In the genomic region with DNA sequence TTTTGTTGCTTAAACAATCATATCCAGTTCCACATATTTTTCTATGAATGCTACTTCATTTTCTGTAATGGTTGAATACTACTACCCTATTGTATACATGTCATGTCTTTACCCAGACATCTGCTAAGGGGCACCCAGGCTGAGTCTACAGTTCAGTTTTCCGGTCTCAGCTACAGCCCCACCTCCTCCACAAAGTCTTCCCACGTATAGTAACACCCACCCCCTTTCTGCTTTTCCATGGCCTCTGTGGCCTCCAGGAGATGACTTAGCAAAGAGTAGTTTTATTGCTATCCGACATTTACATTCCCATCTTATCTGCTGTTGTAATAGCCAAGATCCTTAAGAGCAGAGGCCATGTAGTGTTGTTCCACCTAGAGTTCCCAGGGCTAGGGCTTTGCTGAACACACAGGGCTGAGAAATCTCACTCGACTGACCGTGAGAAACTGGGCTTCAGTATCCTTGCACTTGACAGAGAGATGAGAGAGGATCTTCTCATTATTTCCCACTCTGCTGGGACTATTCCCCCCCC, we compare ENCODE assay signal across 23 mouse cellular contexts.
DNase-seq lines count a peak whose midpoint lies in the region; ATAC-seq and TF ChIP-seq lines count a peak whose summit lies in the region.
"Had no signal": no experiment of that assay in that cellular context is flagged by ENCODE, and none has a peak within 500 bp of the region (broad histone marks: within the 10 kb centered on the region; RNA-seq: fewer than 3 reads in every experiment).

No protein-coding gene starts in this region.

- H3K4me2 ChIP-seq in heart, embryonic 12.5 days: no peak overlapping the region
- no peak overlapping the region for H3K4me2 ChIP-seq in intestine, embryonic 15.5 days (replicated peaks)
- H3K4me2 ChIP-seq in intestine, postnatal 0 days (replicated peaks; ENCODE audit: low read depth): no peak overlapping the region
- H3K4me2 ChIP-seq: embryonic facial prominence, embryonic 12.5 days; forebrain, embryonic 13.5 days; forebrain, embryonic 15.5 days had no signal

- 0 out of 2 replicates have a peak overlapping the region, but pooled peaks have one; percentile 47 for H3K27ac ChIP-seq in heart, embryonic 12.5 days (ENCODE audit: poor library complexity, severe bottlenecking)
- no peak overlapping the region for H3K27ac ChIP-seq in heart, adult 2 months
- H3K27ac ChIP-seq in intestine, embryonic 15.5 days: no peak overlapping the region
- peak overlapping the region; percentile 46 for H3K27ac ChIP-seq in intestine, postnatal 0 days (ENCODE audit: low read depth, low read length)
- H3K27ac ChIP-seq: embryonic facial prominence, embryonic 10.5 days; embryonic facial prominence, embryonic 12.5 days; forebrain, embryonic 13.5 days; forebrain, embryonic 15.5 days had no signal

- DNase-seq in heart, adult 2 months: no peak
- no peak for DNase-seq in right cerebral cortex, adult 18-20 months
- DNase-seq: adrenal gland, adult 8-10 months; adrenal gland, postnatal 14 days; adrenal gland, postnatal 36 days; B cell, adult 2 months; cerebellum, adult 11-12 months; cerebellum, adult 2 months; cerebellum, adult 9-10 months; cerebellum, postnatal 10 days; cerebellum, postnatal 25 days had no signal

- no peaks in the 10 kb centered on the region for H3K79me2 ChIP-seq in heart, adult 2 months (replicated peaks; ENCODE audit: control insufficient read depth, insufficient read depth, low read length)

- H3K4me1 ChIP-seq in heart, embryonic 12.5 days (replicated peaks): peaks cover 5% of the 10 kb centered on the region
- no peaks in the 10 kb centered on the region; the same call in 1 of the 2 replicates for H3K4me1 ChIP-seq in heart, adult 2 months (ENCODE audit: control insufficient read depth, insufficient read depth, low read length)
- H3K4me1 ChIP-seq in intestine, embryonic 15.5 days (replicated peaks): no peaks in the 10 kb centered on the region
- no peaks in the 10 kb centered on the region for H3K4me1 ChIP-seq in intestine, postnatal 0 days (replicated peaks; ENCODE audit: control insufficient read depth, insufficient read depth, low read length)
- H3K4me1 ChIP-seq: embryonic facial prominence, embryonic 12.5 days; forebrain, embryonic 13.5 days; forebrain, embryonic 15.5 days had no signal

- TF ChIP-seq EP300 in heart, adult 2 months (IDR thresholded peaks at IDR 0.05; ENCODE audit: insufficient read depth, low read depth, low read length): no peak

- no peak for ATAC-seq in heart, embryonic 12.5 days (ENCODE audit: insufficient number of reproducible peaks, low FRiP score)
- peak; percentile 93 for ATAC-seq in intestine, embryonic 15.5 days
- ATAC-seq in intestine, postnatal 0 days: peak; percentile 83
- ATAC-seq: activated CD4-positive, CD25-positive, alpha-beta regulatory T cell, adult 4 months; CD4-positive, CD25-positive, alpha-beta regulatory T cell, adult 4 months; forebrain, embryonic 13.5 days; forebrain, embryonic 15.5 days; Patski had no signal

- no peak for TF ChIP-seq CTCF in heart, adult 2 months (IDR thresholded peaks at IDR 0.05)
- no peak for TF ChIP-seq CTCF in intestine, postnatal 0 days (IDR thresholded peaks at IDR 0.05; ENCODE audit: low read depth)

- no peaks in the 10 kb centered on the region for H3K36me3 ChIP-seq in heart, embryonic 12.5 days
- no peaks in the 10 kb centered on the region for H3K36me3 ChIP-seq in heart, adult 2 months (ENCODE audit: control insufficient read depth, insufficient read depth, low read length)
- no peaks in the 10 kb centered on the region for H3K36me3 ChIP-seq in intestine, embryonic 15.5 days
- H3K36me3 ChIP-seq in intestine, postnatal 0 days (ENCODE audit: control insufficient read depth, insufficient read depth): no peaks in the 10 kb centered on the region
- H3K36me3 ChIP-seq: embryonic facial prominence, embryonic 10.5 days; embryonic facial prominence, embryonic 12.5 days; forebrain, embryonic 15.5 days; G1E had no signal

- no peaks in the 10 kb centered on the region for H3K27me3 ChIP-seq in heart, embryonic 12.5 days (replicated peaks)
- no peaks in the 10 kb centered on the region for H3K27me3 ChIP-seq in heart, adult 2 months (ENCODE audit: control insufficient read depth, insufficient read depth, low read length)
- no peaks in the 10 kb centered on the region for H3K27me3 ChIP-seq in intestine, embryonic 15.5 days (replicated peaks)
- H3K27me3 ChIP-seq in intestine, postnatal 0 days (replicated peaks; ENCODE audit: control insufficient read depth, insufficient read depth, low read length): no peaks in the 10 kb centered on the region
- H3K27me3 ChIP-seq: CH12.LX; embryonic facial prominence, embryonic 12.5 days; forebrain, embryonic 13.5 days; forebrain, embryonic 15.5 days had no signal

- H3K9me3 ChIP-seq in heart, embryonic 12.5 days (replicated peaks): no peaks in the 10 kb centered on the region
- H3K9me3 ChIP-seq in intestine, embryonic 15.5 days: no peaks in the 10 kb centered on the region
- H3K9me3 ChIP-seq in intestine, postnatal 0 days (ENCODE audit: control insufficient read depth): no peaks in the 10 kb centered on the region
- H3K9me3 ChIP-seq: embryonic facial prominence, embryonic 10.5 days; embryonic facial prominence, embryonic 12.5 days; forebrain, embryonic 13.5 days; forebrain, embryonic 15.5 days; G1E had no signal

- 43% methylated on average over 5 of the region's 5 CpGs for WGBS in heart, embryonic 12.5 days
- 64% methylated on average over 5 of the region's 5 CpGs for WGBS in heart, adult 2 months
- 62% methylated on average over 5 of the region's 5 CpGs for WGBS in intestine, embryonic 15.5 days
- WGBS in intestine, postnatal 0 days: 58% methylated on average over 5 of the region's 5 CpGs

- intact Hi-C loops in heart, adult 2 months (cut with DNase I): no loop called here

- H3K4me3 ChIP-seq in heart, embryonic 12.5 days: no peak overlapping the region
- no peak overlapping the region for H3K4me3 ChIP-seq in heart, adult 2 months
- no peak overlapping the region for H3K4me3 ChIP-seq in intestine, embryonic 15.5 days (replicated peaks)
- no peak overlapping the region for H3K4me3 ChIP-seq in intestine, postnatal 0 days (ENCODE audit: low read depth, low read length)
- H3K4me3 ChIP-seq: embryonic facial prominence, embryonic 10.5 days; embryonic facial prominence, embryonic 12.5 days; forebrain, embryonic 13.5 days; forebrain, embryonic 15.5 days had no signal

- no peak for TF ChIP-seq POLR2A in heart, adult 2 months (IDR thresholded peaks at IDR 0.05; ENCODE audit: insufficient read depth, low read depth, low read length)

- no peak overlapping the region for H3K9ac ChIP-seq in heart, embryonic 12.5 days
- no peak overlapping the region for H3K9ac ChIP-seq in heart, adult 2 months (ENCODE audit: low read depth, low read length)
- H3K9ac ChIP-seq in intestine, embryonic 15.5 days: no peak overlapping the region
- H3K9ac ChIP-seq in intestine, postnatal 0 days (ENCODE audit: low read depth, low read length): no peak overlapping the region
- H3K9ac ChIP-seq: embryonic facial prominence, embryonic 12.5 days; forebrain, embryonic 13.5 days; forebrain, embryonic 15.5 days had no signal

Comparison
In these comparisons a context has a peak if more than half of its experiments do, and no peak if none do; other contexts are left out.
1. H3K27ac ChIP-seq: peak in heart, embryonic 12.5 days (single experiment) and intestine, postnatal 0 days (single experiment); none in heart, adult 2 months (single experiment) and intestine, embryonic 15.5 days (single experiment).